Comparison of ENCODE assay signal across 11 mouse cellular contexts in genomic region chr14:110665712-110666111, GRCm38 (mm10).
"Had no signal": no experiment of that assay in that cellular context is flagged by ENCODE, and none has a peak within 500 bp of the region (broad histone marks: within the 10 kb centered on the region; RNA-seq: fewer than 3 reads in every experiment).

No protein-coding gene starts in this region.

- H3K4me3 ChIP-seq: limb, embryonic 12.5 days; midbrain, embryonic 13.5 days; stomach, embryonic 15.5 days had no signal

- DNase-seq: kidney, postnatal 25 days; layer of hippocampus, adult 9-11 months; layer of hippocampus, postnatal 36 days; lung, adult 18-20 months; right cerebral cortex, postnatal 14 days; thymus, adult 2 months; thymus, postnatal 25 days had no signal

- H3K27ac ChIP-seq: limb, embryonic 12.5 days; liver, embryonic 14.5 days; midbrain, embryonic 13.5 days; stomach, embryonic 15.5 days had no signal
